Mouse (Mus musculus) CH12.LX (cell line): ENCODE results near the gene Appbp2. TPM values are rescaled to one million over a fixed set of nuclear protein-coding genes. Genes with fewer than 3 reads are reported as not detected.

Experiments
- DNase-seq: peaks from one replicate; pipeline ENCODE4 v3.0.0-alpha.2; 2013; ENCODE audit errors: extremely low read depth
- H3K27ac ChIP-seq: 2 replicates; pipeline ENCODE4 v1.5.1; 2012; ENCODE audit warnings: low read depth, mild to moderate bottlenecking, control low read depth, moderate library complexity; ENCODE audit not compliant: insufficient read depth
- H3K27me3 ChIP-seq: replicated peaks from 2 replicates; pipeline ENCODE3; 2012; ENCODE audit warnings: inconsistent platforms
- H3K36me3 ChIP-seq, 2 experiments: replicated peaks in 1 of 2; 2 replicates each; pipeline versions ENCODE3 to v1.6.1; 2012; ENCODE audit warnings: inconsistent platforms in 1 of 2, low read length in 1 of 2, mild to moderate bottlenecking in 1 of 2, mixed read lengths in 1 of 2, moderate library complexity in 1 of 2; ENCODE audit not compliant: control insufficient read depth in 1 of 2, insufficient read depth in 1 of 2
- H3K4me1 ChIP-seq, 2 experiments: 2 replicates each; pipeline ENCODE4 v1.6.1; 2012; ENCODE audit warnings: inconsistent platforms in 1 of 2, moderate library complexity in 1 of 2; ENCODE audit not compliant: insufficient read depth in 2 of 2, control insufficient read depth in 1 of 2
- H3K4me2 ChIP-seq: 2 replicates; pipeline ENCODE4 v1.6.1; 2012; ENCODE audit warnings: low read depth, mild to moderate bottlenecking, control low read depth; ENCODE audit not compliant: poor library complexity, insufficient read depth, severe bottlenecking
- H3K4me3 ChIP-seq, 3 experiments: fragments of 150-350 bp in 1 of 3; sonication (generic) in 1 of 3; replicated peaks in 1 of 3; 2 replicates each; pipeline versions ENCODE3 to v1.5.1; 2011 to 2012; ENCODE audit warnings: low read depth in 2 of 3, low read length in 2 of 3, mild to moderate bottlenecking in 2 of 3, moderate library complexity in 2 of 3, control low read depth in 1 of 3, improper control_type of control experiment in 1 of 3, inconsistent platforms in 1 of 3, mixed read lengths in 1 of 3; ENCODE audit not compliant: poor library complexity in 1 of 3
- H3K79me2 ChIP-seq: replicated peaks from 2 replicates; pipeline ENCODE4 v1.6.1; 2012; ENCODE audit warnings: mild to moderate bottlenecking, moderate library complexity; ENCODE audit not compliant: control insufficient read depth, poor library complexity, insufficient read depth, severe bottlenecking; ENCODE audit errors: extremely low read depth
- H3K9ac ChIP-seq: 2 replicates; pipeline ENCODE4 v1.6.1; 2012; ENCODE audit warnings: low read depth, mild to moderate bottlenecking, control low read depth, moderate library complexity; ENCODE audit not compliant: insufficient read depth
- H3K9me3 ChIP-seq: replicated peaks from 2 replicates; pipeline ENCODE3; 2012; ENCODE audit warnings: low read length, inconsistent platforms, mixed read lengths
- CHD1 ChIP-seq: IDR thresholded peaks from 2 replicates; pipeline ENCODE4 v1.6.1; 2012; ENCODE audit warnings: low read depth, low read length, improper control_type of control experiment, inconsistent platforms
- CTCF ChIP-seq, 2 experiments: IDR thresholded peaks in 1 of 2; conservative IDR thresholded peaks in 1 of 2; 2 replicates each; pipeline ENCODE4 v1.5.1; 2011 to 2012; ENCODE audit warnings: low read depth in 2 of 2, low read length in 2 of 2, improper control_type of control experiment in 1 of 2, inconsistent platforms in 1 of 2, mild to moderate bottlenecking in 1 of 2, moderate library complexity in 1 of 2
- ELF1 ChIP-seq: IDR thresholded peaks from 2 replicates; pipeline ENCODE4 v1.6.1; 2014; ENCODE audit warnings: low read depth, mild to moderate bottlenecking, inconsistent platforms, low read length, improper control_type of control experiment
- IRF4 ChIP-seq: IDR thresholded peaks from 2 replicates; pipeline ENCODE4 v1.6.1; 2014; ENCODE audit warnings: low read depth, mild to moderate bottlenecking, inconsistent platforms, low read length, improper control_type of control experiment
- JUN ChIP-seq: IDR thresholded peaks from 2 replicates; pipeline ENCODE4 v1.6.1; 2011; ENCODE audit warnings: low read depth, mild to moderate bottlenecking, low read length, improper control_type of control experiment, moderate library complexity; ENCODE audit not compliant: insufficient read depth
- JUND ChIP-seq: conservative IDR thresholded peaks from 2 replicates; pipeline ENCODE4 v1.6.1; 2011; ENCODE audit warnings: low read depth, low read length, improper control_type of control experiment
- MAFK ChIP-seq: IDR thresholded peaks from 2 replicates; pipeline ENCODE4 v1.6.1; 2011; ENCODE audit warnings: low read length, improper control_type of control experiment; ENCODE audit not compliant: insufficient replicate concordance
- MYC ChIP-seq: IDR thresholded peaks from 2 replicates; pipeline ENCODE4 v1.6.1; 2011; ENCODE audit warnings: low read depth, mild to moderate bottlenecking, improper control_type of control experiment, low read length
- NELFE ChIP-seq: IDR thresholded peaks from 2 replicates; pipeline ENCODE4 v1.6.1; 2011; ENCODE audit warnings: low read depth, low read length, improper control_type of control experiment
- POLR2A ChIP-seq: IDR thresholded peaks from 2 replicates; pipeline ENCODE4 v1.6.1; 2011; ENCODE audit warnings: low read depth, mild to moderate bottlenecking, improper control_type of control experiment, low read length
- RAD21 ChIP-seq: IDR thresholded peaks from 2 replicates; pipeline ENCODE4 v1.6.1; 2011; ENCODE audit warnings: low read depth, mild to moderate bottlenecking, low read length, improper control_type of control experiment, moderate library complexity
- SIN3A ChIP-seq: IDR thresholded peaks from 2 replicates; pipeline ENCODE4 v1.6.1; 2012; ENCODE audit warnings: low read length, improper control_type of control experiment, inconsistent platforms
- SMC3 ChIP-seq: IDR thresholded peaks from 2 replicates; pipeline ENCODE4 v1.6.1; 2011; ENCODE audit warnings: low read depth, low read length, improper control_type of control experiment
- TCF12 ChIP-seq: IDR thresholded peaks from 2 replicates; pipeline ENCODE4 v1.6.1; 2014; ENCODE audit warnings: low read depth, mild to moderate bottlenecking, inconsistent platforms, low read length, improper control_type of control experiment
- ZC3H11A ChIP-seq: IDR thresholded peaks from 2 replicates; pipeline ENCODE4 v1.6.1; 2012; ENCODE audit warnings: low read depth, mild to moderate bottlenecking, inconsistent platforms, low read length, improper control_type of control experiment
- dilution Hi-C: fragments of 300-500 bp; cut with MboI; formaldehyde crosslinking; loops from 2 replicates; pipeline ENCODE4 v1.14.3; 2020; ENCODE audit warnings: low sequenced_read_pairs; ENCODE audit not compliant: extremely low pct_unique_long_range_greater_than_20kb, extremely low pct_ligation_motif_present
- in situ Hi-C: fragments of 300-500 bp; cut with MboI; formaldehyde crosslinking; loops from 3 replicates; pipeline ENCODE4 v1.14.3; 2019; ENCODE audit warnings: low sequenced_read_pairs, low pct_ligation_motif_present, low pct_unique_long_range_greater_than_20kb, mixed read lengths
- polyA plus RNA-seq: library from polyadenylated mRNA; unstranded; fragments of >175 nt; gene quantifications from 2 replicates; pipeline ENCODE4 v1.2.1, GENCODE M21; 2012; ENCODE audit warnings: low read depth; ENCODE audit not compliant: insufficient read length
- total RNA-seq, 2 experiments: library from RNA; depleted of rRNA; stranded (reverse); fragments of 300-350 nt in 1 of 2; fragments of >200 nt in 1 of 2; gene quantifications; 2 replicates each; pipeline ENCODE4 v1.2.3; 2012 to 2014

The Appbp2 gene
- total and polyA plus RNA-seq, 3 experiments, result 31.1 to 37.4 (median 36.6) TPM

GRCm38 (mm10) chr11:85264635-85265034 lies 29.7 kb upstream of the Appbp2 start:
- in situ Hi-C loops, result no loop called here
- Histone ChIP-seq H3K9ac (no peak overlapping the region), H3K36me3 (no peaks in the 10 kb centered on the region), H3K79me2 (no peaks in the 10 kb centered on the region), H3K27me3 (no peaks in the 10 kb centered on the region), H3K4me2 (no peak overlapping the region), H3K9me3 (no peaks in the 10 kb centered on the region), H3K27ac (no peak overlapping the region), H3K4me3 (no peak overlapping the region), H3K4me1 (peaks cover 0 to 6% of the 10 kb centered on the region in 2 experiments; a peak in 2 of 4 replicates)
- dilution Hi-C loops, result no loop called here
- DNase-seq, result no peak
- no peak for TF ChIP-seq CHD1
- TF ChIP-seq JUND, result no peak
- TF ChIP-seq JUN, result no peak

GRCm38 (mm10) chr11:85261192-85261591 lies 26.3 kb upstream of the Appbp2 start:
- Histone ChIP-seq H3K79me2 (no peaks in the 10 kb centered on the region), H3K27ac (no peak overlapping the region), H3K27me3 (no peaks in the 10 kb centered on the region), H3K36me3 (no peaks in the 10 kb centered on the region), H3K4me1 (peaks cover 4 to 6% of the 10 kb centered on the region in 2 experiments; a peak in 2 of 4 replicates), H3K4me2 (no peak overlapping the region), H3K4me3 (no peak overlapping the region), H3K9ac (no peak overlapping the region), H3K9me3 (no peaks in the 10 kb centered on the region)
- DNase-seq, result peak; percentile 81
- TF ChIP-seq JUN (no peak), TCF12 (0 out of 2 replicates have a peak, but pooled peaks have one; percentile 24), SMC3 (peak; percentile 93), MYC (0 out of 2 replicates have a peak, but pooled peaks have one; percentile 19), SIN3A (no peak), CTCF (conservative IDR thresholded peaks at IDR 0.05 in 1 of 2, IDR thresholded peaks at IDR 0.05 in 1 of 2; ENCODE audit: low read depth in 2 of 2, low read length in 2 of 2) (peak; percentile 86 to 94), IRF4 (0 out of 2 replicates have a peak, but pooled peaks have one; percentile 9), POLR2A (no peak), NELFE (peak; percentile 30; the same call in 1 of the 2 replicates), CHD1 (no peak), ZC3H11A (peak; percentile 16; the same call in 1 of the 2 replicates), MAFK (no peak), RAD21 (peak; percentile 66), ELF1 (peak; percentile 22; the same call in 1 of the 2 replicates)
- dilution Hi-C loops, result no loop called here
- in situ Hi-C loops, result no loop called here
